Mouse (Mus musculus) E14TG2a.4 (cell line): ENCODE results near the gene Ribc1.

ENCODE experiments used
- H3K27me3 ChIP-seq: 2 replicates; pipeline ENCODE4 v1.6.1; 2014; ENCODE audit warnings: low read length, control low read depth; ENCODE audit not compliant: insufficient read depth
- H3K36me3 ChIP-seq: 2 replicates; pipeline ENCODE4 v1.6.1; 2014; ENCODE audit warnings: low read length, control low read depth; ENCODE audit not compliant: insufficient read depth
- H3K4me1 ChIP-seq: replicated peaks from 2 replicates; pipeline ENCODE4 v1.6.1; 2014; ENCODE audit warnings: low read depth, low read length, control low read depth
- H3K4me3 ChIP-seq: replicated peaks from 2 replicates; pipeline ENCODE4 v1.5.1; 2014; ENCODE audit warnings: mild to moderate bottlenecking, low read length
- H3K9me3 ChIP-seq: 2 replicates; pipeline ENCODE4 v1.6.1; 2014; ENCODE audit warnings: low read length, control low read depth
- CTCF ChIP-seq: conservative IDR thresholded peaks from 2 replicates; pipeline ENCODE4 v1.5.1; 2014; ENCODE audit warnings: low read length
- NANOG ChIP-seq: IDR thresholded peaks from 2 replicates; pipeline ENCODE4 v1.6.1; 2014; ENCODE audit warnings: borderline replicate concordance, low read length, mixed read lengths
- POU5F1 ChIP-seq: IDR thresholded peaks from 2 replicates; pipeline ENCODE4 v1.6.1; 2014; ENCODE audit warnings: low read length, borderline replicate concordance

Gene Ribc1

DNA sequence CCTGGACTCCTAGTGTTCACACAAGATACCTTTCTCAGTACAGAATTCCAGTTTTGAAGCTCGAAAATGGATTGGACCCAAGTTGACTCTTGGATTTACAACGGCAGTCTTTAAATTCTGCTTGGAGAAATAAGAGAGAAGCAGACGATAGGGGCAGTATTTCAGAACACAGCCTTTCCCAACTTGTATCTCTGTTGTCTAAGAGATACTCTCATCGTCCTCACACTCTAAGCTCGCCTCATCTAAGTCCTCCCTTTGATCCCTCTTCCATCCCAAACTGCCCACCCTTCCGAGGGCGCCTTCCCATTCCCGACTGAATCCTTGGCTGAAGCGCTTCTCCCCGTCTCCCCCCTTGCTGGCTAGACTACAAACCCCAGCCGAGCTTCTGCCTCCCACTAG lies 344 bp downstream of the Ribc1 start:
- H3K36me3 ChIP-seq = peaks cover 4% of the 10 kb centered on the region; the same call in 1 of the 2 replicates
- peak overlapping the region; percentile 88 for H3K4me3 ChIP-seq
- H3K4me1 ChIP-seq = peaks cover 16% of the 10 kb centered on the region
- no peak for TF ChIP-seq CTCF
- no peak for TF ChIP-seq POU5F1
- no peak for TF ChIP-seq NANOG
- no peaks in the 10 kb centered on the region for H3K9me3 ChIP-seq
- H3K27me3 ChIP-seq = no peaks in the 10 kb centered on the region

- H3K9me3 ChIP-seq = no peaks in the 10 kb centered on the region
- no peaks in the 10 kb centered on the region for H3K27me3 ChIP-seq
- H3K4me3 ChIP-seq = no peak overlapping the region
- peaks cover 54% of the 10 kb centered on the region for H3K36me3 ChIP-seq
- no peak for TF ChIP-seq NANOG
- TF ChIP-seq POU5F1 = no peak
- no peak for TF ChIP-seq CTCF
- peaks cover 7% of the 10 kb centered on the region for H3K4me1 ChIP-seq
Observed at GRCm38 (mm10) chrX:152007863-152008262, 8.2 kb downstream of the Ribc1 start.

GRCm38 (mm10) chrX:152002865-152003264 lies 13.2 kb downstream of the Ribc1 start:
- TF ChIP-seq POU5F1 (no peak), CTCF (no peak), NANOG (no peak)
- Histone ChIP-seq H3K9me3 (no peaks in the 10 kb centered on the region), H3K4me3 (no peak overlapping the region), H3K36me3 (peaks cover 46% of the 10 kb centered on the region), H3K4me1 (peaks cover 11% of the 10 kb centered on the region), H3K27me3 (no peaks in the 10 kb centered on the region)

DNA sequence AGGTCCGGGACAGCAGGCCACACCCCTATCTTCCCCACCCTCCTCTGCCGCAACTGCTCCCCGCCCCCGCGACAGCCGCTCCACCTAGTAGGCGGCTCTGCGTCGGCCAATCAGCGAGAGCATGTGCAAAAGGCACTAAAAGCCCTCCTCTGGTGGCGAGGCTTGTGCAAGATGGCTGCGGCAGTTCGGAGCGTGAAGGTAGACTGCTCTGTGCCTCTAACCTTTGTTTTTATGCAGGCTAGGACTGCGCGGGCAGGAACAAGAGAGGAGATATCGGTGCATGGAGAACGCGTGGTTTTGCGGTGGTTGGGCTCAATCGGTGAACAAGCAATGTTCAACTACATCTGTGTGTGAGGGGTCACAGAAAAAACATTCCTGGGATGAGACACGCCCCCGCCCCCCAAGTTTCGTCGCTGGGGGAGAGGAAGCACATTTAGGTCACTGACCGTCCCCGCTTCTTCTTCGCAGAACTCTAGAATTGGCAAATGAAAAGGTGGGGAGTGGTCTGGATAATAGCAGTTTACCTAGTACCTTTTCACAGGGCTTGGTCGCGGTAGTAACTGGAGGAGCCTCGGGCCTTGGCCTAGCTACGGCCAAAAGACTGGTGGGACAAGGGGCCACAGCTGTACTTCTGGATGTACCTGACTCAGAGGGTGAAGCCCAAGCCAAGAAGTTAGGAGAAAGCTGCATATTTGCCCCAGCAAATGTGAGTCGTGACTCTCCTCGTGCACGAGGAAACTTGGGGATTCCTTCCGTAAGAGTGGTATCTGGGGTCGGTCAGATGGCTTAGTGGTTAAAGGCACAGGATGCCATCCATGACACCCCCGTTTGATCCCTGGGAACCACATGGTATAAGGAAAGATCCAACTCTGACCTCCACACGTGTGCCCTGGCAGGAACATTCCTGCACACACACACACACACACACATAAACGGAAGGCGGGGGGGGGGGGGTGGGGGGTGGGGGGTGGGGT lies 14.1 kb downstream of the Ribc1 start, which contains the start of gene Hsd17b10:
Gene Hsd17b10, plus strand, starts transcription at position 109 of the 974 bp plus-strand sequence.
- Histone ChIP-seq H3K27me3 (no peaks in the 10 kb centered on the region; the same call in 1 of the 2 replicates), H3K4me1 (peaks cover 11% of the 10 kb centered on the region), H3K9me3 (no peaks in the 10 kb centered on the region), H3K36me3 (peaks cover 37% of the 10 kb centered on the region), H3K4me3 (peak within 1 kb of the TSS; percentile 77)
- no peak for TF ChIP-seq NANOG
- TF ChIP-seq POU5F1 = no peak
- no peak for TF ChIP-seq CTCF

DNA sequence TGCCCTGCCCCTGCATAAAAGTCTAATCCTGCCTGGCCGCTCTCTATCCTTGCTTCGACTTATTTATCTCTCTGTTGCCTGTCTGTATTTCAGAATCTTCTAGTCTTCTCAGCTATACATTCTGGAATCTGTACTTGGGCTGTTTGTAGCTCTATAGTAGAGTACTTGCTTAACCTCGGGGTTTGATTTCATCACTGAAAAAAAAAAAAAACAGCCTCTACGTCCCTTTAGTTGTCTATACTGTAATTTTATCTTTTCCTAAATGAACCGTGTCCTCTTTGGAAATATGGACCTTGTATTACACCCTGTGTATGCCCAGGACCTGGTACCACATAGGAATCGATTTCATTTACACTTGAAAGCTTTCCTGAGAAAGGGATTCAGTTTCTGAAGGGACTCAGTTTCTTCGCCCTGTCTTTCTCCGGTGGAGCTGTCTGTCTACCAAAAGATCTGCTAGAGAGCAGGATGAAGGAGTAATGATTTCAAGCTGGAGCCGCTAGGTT lies 14.9 kb downstream of the Ribc1 start:
- H3K36me3 ChIP-seq = peaks cover 31% of the 10 kb centered on the region
- peaks cover 11% of the 10 kb centered on the region for H3K4me1 ChIP-seq
- H3K27me3 ChIP-seq = no peaks in the 10 kb centered on the region; the same call in 1 of the 2 replicates
- TF ChIP-seq POU5F1 = no peak
- TF ChIP-seq CTCF = no peak
- no peak for TF ChIP-seq NANOG
- peak overlapping the region; percentile 77 for H3K4me3 ChIP-seq
- no peaks in the 10 kb centered on the region for H3K9me3 ChIP-seq

- Histone ChIP-seq H3K4me1 (peaks cover 11% of the 10 kb centered on the region), H3K4me3 (no peak overlapping the region), H3K9me3 (no peaks in the 10 kb centered on the region), H3K36me3 (peaks cover 11% of the 10 kb centered on the region), H3K27me3 (no peaks in the 10 kb centered on the region; the same call in 1 of the 2 replicates)
- TF ChIP-seq CTCF (no peak), NANOG (no peak), POU5F1 (no peak)
Observed at GRCm38 (mm10) chrX:151999006-151999710, 16.9 kb downstream of the Ribc1 start.
